Mouse (Mus musculus): ENCODE measurements around the gene Nol4l. TPM values are rescaled to one million over a fixed set of nuclear protein-coding genes. Genes with fewer than 3 reads are reported as not detected.

Nol4l gene
- total and polyA plus RNA-seq, 3 experiments, result 4.4 to 7.1 TPM; not detected in 1

DNA sequence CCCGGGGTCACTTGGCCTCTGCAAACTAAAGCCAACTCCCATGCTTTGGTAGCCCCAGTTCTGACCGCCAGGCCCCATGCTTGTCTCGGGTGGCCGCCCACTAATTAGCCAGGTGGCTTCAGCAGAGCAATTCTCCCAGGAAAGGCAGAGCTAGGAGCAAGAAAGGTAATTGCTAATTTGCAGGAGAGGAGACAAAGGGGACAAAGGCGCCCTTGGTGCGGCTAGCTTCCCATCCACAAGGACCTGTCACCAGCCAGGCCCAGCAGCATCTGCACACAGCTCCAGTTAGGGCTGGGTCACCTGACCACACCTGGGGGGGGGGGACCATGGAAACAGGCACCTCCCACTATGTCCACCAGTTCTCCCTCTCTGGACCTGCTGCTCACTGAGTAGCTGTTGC is 18.2 kb downstream of the Nol4l start:
- DNase-seq (ENCODE audit: low read depth, low spot score), result no peak
- Histone ChIP-seq H3K27me3 (ENCODE audit: control insufficient read depth in 1 of 2, insufficient read depth in 2 of 2, low read length in 2 of 2) (no peaks in the 10 kb centered on the region), H3K27ac (ENCODE audit: control insufficient read depth, low read depth, low read length) (no peak overlapping the region), H3K79me2 (ENCODE audit: control insufficient read depth, insufficient read depth, low read length, poor library complexity) (no peaks in the 10 kb centered on the region), H3K9ac (ENCODE audit: control insufficient read depth, low read depth, low read length, poor library complexity, severe bottlenecking) (no peak overlapping the region), H3K9me3 (replicated peaks; ENCODE audit: insufficient read depth, low read length) (no peaks in the 10 kb centered on the region), H3K4me1 (ENCODE audit: control insufficient read depth in 1 of 2, insufficient read depth in 2 of 2, low read length in 2 of 2) (peaks cover 12 to 16% of the 10 kb centered on the region in 2 experiments), H3K4me3 (ENCODE audit: control insufficient read depth in 1 of 2, insufficient read depth in 1 of 2, low read depth in 2 of 2, low read length in 2 of 2) (no peak overlapping the region), H3K36me3 (ENCODE audit: control insufficient read depth in 1 of 2, insufficient read depth in 2 of 2, low read length in 2 of 2) (peaks cover 0 to 11% of the 10 kb centered on the region in 2 experiments; a peak in 2 of 4 replicates)
- no peak for TF ChIP-seq NRF1 (IDR thresholded peaks at IDR 0.05; ENCODE audit: insufficient read depth, low read depth, low read length, poor library complexity, severe bottlenecking)
- TF ChIP-seq RCOR1 (IDR thresholded peaks at IDR 0.05; ENCODE audit: low read depth, low read length), result no peak
- TF ChIP-seq ZC3H11A (IDR thresholded peaks at IDR 0.05; ENCODE audit: low read depth, low read length), result no peak

DNA sequence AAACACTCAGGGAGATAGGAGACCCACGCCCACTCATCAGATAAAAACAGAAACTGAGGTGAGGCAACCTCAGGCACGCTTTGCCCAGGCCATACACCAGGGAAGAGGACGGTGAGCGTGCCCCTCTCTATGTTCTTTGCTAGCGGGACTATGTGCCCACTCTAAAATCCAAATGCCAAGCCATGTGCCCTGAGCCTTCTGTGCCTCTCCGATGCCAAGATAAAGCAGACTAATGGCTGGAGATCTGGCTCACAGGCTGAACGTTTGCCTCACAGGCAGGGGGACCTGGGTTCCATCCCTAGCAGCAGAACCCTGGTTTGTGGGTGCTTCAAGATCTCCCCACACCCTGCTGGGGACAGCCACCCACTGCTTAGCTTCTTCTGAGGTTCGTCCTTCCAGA is 19.6 kb downstream of the Nol4l start:
- peaks cover 12 to 16% of the 10 kb centered on the region in 2 experiments for H3K4me1 ChIP-seq (ENCODE audit: control insufficient read depth in 1 of 2, insufficient read depth in 2 of 2, low read length in 2 of 2)
- 0 out of 4 replicates have a peak overlapping the region, but pooled peaks of 1 of the 2 experiments have one; percentile 7 for H3K4me3 ChIP-seq (ENCODE audit: control insufficient read depth in 1 of 2, insufficient read depth in 1 of 2, low read depth in 2 of 2, low read length in 2 of 2)
- TF ChIP-seq BHLHE40 (IDR thresholded peaks at IDR 0.05; ENCODE audit: borderline replicate concordance, low read depth, low read length) (peak; percentile 42; the same call in 1 of the 2 replicates), MAX (IDR thresholded peaks at IDR 0.05; ENCODE audit: low read length) (no peak), GATA1 (IDR thresholded peaks at IDR 0.05; ENCODE audit: low read depth, low read length) (peak; percentile 51), NELFE (IDR thresholded peaks at IDR 0.05; ENCODE audit: low read depth, low read length) (no peak), EP300 (IDR thresholded peaks at IDR 0.05; ENCODE audit: low read depth in 1 of 2, low read length in 2 of 2) (peak; percentile 12 to 21; a peak in 2 of 4 replicates)
- H3K79me2 ChIP-seq (ENCODE audit: control insufficient read depth, insufficient read depth, low read length, poor library complexity), result no peaks in the 10 kb centered on the region
- no peaks in the 10 kb centered on the region for H3K27me3 ChIP-seq (ENCODE audit: control insufficient read depth in 1 of 2, insufficient read depth in 2 of 2, low read length in 2 of 2)
- peaks cover 0 to 11% of the 10 kb centered on the region in 2 experiments; a peak in 2 of 4 replicates for H3K36me3 ChIP-seq (ENCODE audit: control insufficient read depth in 1 of 2, insufficient read depth in 2 of 2, low read length in 2 of 2)
- no peaks in the 10 kb centered on the region for H3K9me3 ChIP-seq (replicated peaks; ENCODE audit: insufficient read depth, low read length)
- no peak for DNase-seq (ENCODE audit: low read depth, low spot score)
- H3K27ac ChIP-seq (ENCODE audit: control insufficient read depth, low read depth, low read length), result no peak overlapping the region; the same call in 1 of the 2 replicates
- H3K9ac ChIP-seq (ENCODE audit: control insufficient read depth, low read depth, low read length, poor library complexity, severe bottlenecking), result peak overlapping the region; percentile 13; the same call in 1 of the 2 replicates

DNA sequence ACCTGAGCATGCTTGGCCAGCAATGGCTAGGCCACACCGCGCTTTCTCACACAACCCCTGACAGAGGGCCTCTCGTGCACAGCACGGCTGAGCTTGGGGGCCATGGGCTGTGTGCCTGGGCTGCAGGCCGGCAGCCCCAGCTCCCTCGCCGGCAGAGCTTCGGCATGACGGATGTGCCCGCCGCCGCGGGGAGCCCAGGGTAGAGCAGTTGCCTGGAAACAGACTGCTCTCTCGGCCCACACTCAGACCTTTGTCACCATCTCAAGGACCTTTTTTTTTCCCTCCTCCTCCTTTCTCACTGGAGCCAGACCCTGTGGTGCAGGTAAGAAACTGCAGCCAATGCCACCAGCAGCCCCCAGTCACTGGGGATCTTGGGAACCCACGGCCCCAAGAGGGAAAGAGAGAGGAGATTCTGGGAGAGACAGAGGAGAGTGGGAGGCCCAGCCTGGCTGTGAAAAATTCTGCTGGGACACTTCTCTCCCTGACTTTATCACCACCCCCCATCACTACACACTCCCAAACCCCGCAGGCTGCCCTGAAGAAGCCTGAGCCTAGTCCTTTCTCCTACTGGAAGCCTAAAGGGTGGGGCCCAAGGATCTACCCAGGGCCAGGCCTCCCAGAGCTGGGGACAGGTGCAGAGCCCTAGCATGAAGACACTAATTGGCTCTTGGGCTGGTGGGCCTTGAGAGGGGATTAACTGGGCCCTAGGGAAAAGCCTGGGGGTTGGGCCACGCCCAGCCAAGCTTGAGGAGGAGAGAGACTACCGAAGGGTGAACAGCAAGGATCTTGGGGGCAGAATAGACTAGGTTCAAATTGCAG is 20.4 kb downstream of the Nol4l start:
- DNase-seq (ENCODE audit: low read depth, low spot score), result no peak
- Histone ChIP-seq H3K27ac (ENCODE audit: control insufficient read depth, low read depth, low read length) (0 out of 2 replicates have a peak overlapping the region, but pooled peaks have one; percentile 18), H3K9me3 (replicated peaks; ENCODE audit: insufficient read depth, low read length) (no peaks in the 10 kb centered on the region), H3K4me3 (ENCODE audit: control insufficient read depth in 1 of 2, insufficient read depth in 1 of 2, low read depth in 2 of 2, low read length in 2 of 2) (no peak overlapping the region), H3K79me2 (ENCODE audit: control insufficient read depth, insufficient read depth, low read length, poor library complexity) (no peaks in the 10 kb centered on the region), H3K4me1 (ENCODE audit: control insufficient read depth in 1 of 2, insufficient read depth in 2 of 2, low read length in 2 of 2) (peaks cover 12 to 16% of the 10 kb centered on the region in 2 experiments), H3K9ac (ENCODE audit: control insufficient read depth, low read depth, low read length, poor library complexity, severe bottlenecking) (peak overlapping the region; percentile 4; the same call in 1 of the 2 replicates), H3K27me3 (ENCODE audit: control insufficient read depth in 1 of 2, insufficient read depth in 2 of 2, low read length in 2 of 2) (no peaks in the 10 kb centered on the region), H3K36me3 (ENCODE audit: control insufficient read depth in 1 of 2, insufficient read depth in 2 of 2, low read length in 2 of 2) (peaks cover 0 to 11% of the 10 kb centered on the region in 2 experiments; a peak in 2 of 4 replicates)
- no peak for TF ChIP-seq MEF2A (IDR thresholded peaks at IDR 0.05; ENCODE audit: extremely low read depth, insufficient replicate concordance, low read depth, low read length, poor library complexity, severe bottlenecking)
- TF ChIP-seq POLR2A (IDR thresholded peaks at IDR 0.05; ENCODE audit: control insufficient read depth in 1 of 2, insufficient read depth in 1 of 2, low read depth in 1 of 2, low read length in 2 of 2, poor library complexity in 1 of 2), result no peak
- TF ChIP-seq TBP (IDR thresholded peaks at IDR 0.05; ENCODE audit: low read depth, low read length), result no peak
- TF ChIP-seq HCFC1 (IDR thresholded peaks at IDR 0.05; ENCODE audit: low read depth, low read length), result no peak
- no peak for TF ChIP-seq USF2 (IDR thresholded peaks at IDR 0.05; ENCODE audit: borderline replicate concordance in 1 of 2, insufficient read depth in 1 of 2, low read depth in 1 of 2, low read length in 2 of 2)
- TF ChIP-seq CHD2 (IDR thresholded peaks at IDR 0.05; ENCODE audit: low read length), result no peak

All from MEL (cell line).